Comparison of ENCODE assay signal across 9 mouse cellular contexts in genomic region chr10:94574451-94575333, GRCm38 (mm10).
A peak's percentile ranks its signal among the peaks of the same experiment; 100 is the strongest.
DNase-seq lines count a peak whose midpoint lies in the region; ATAC-seq and TF ChIP-seq lines count a peak whose summit lies in the region.
"Had no signal": no experiment of that assay in that cellular context is flagged by ENCODE, and none has a peak within 500 bp of the region (broad histone marks: within the 10 kb centered on the region; RNA-seq: fewer than 3 reads in every experiment).

No protein-coding gene starts in this region.

- ATAC-seq in liver, embryonic 14.5 days (ENCODE audit: insufficient read depth) = peak; percentile 73
- ATAC-seq in stomach, postnatal 0 days (ENCODE audit: low FRiP score, low TSS enrichment) = peak; percentile 74
- no peak for ATAC-seq in megakaryocyte progenitor cell, adult 5-6 weeks (replicated peaks; ENCODE audit: poor library complexity)

- no peak for TF ChIP-seq CTCF in liver, embryonic 14.5 days (IDR thresholded peaks at IDR 0.05; ENCODE audit: low read depth)
- TF ChIP-seq CTCF in stomach, postnatal 0 days (IDR thresholded peaks at IDR 0.05; ENCODE audit: low read depth) = no peak

- TF ChIP-seq EP300 in liver, embryonic 14.5 days (IDR thresholded peaks at IDR 0.05; ENCODE audit: low read depth) = no peak
- no peak for TF ChIP-seq EP300 in stomach, postnatal 0 days (optimal IDR thresholded peaks at IDR 0.05)

- H3K27me3 ChIP-seq in heart, embryonic 10.5 days (ENCODE audit: insufficient read depth, poor library complexity, severe bottlenecking) = no peaks in the 10 kb centered on the region
- no peaks in the 10 kb centered on the region for H3K27me3 ChIP-seq in liver, embryonic 14.5 days (ENCODE audit: control insufficient read depth, insufficient read depth, low read length)
- H3K27me3 ChIP-seq in stomach, postnatal 0 days (ENCODE audit: control insufficient read depth, insufficient read depth, low read length) = no peaks in the 10 kb centered on the region

- peaks cover 50% of the 10 kb centered on the region for H3K4me1 ChIP-seq in heart, embryonic 10.5 days
- peaks cover 3 to 32% of the 10 kb centered on the region in 2 experiments; a peak in 3 of 4 replicates for H3K4me1 ChIP-seq in liver, embryonic 14.5 days (replicated peaks; ENCODE audit: control insufficient read depth in 2 of 2, insufficient read depth in 2 of 2, low read length in 1 of 2)
- no peaks in the 10 kb centered on the region; the same call in none of the 2 replicates for H3K4me1 ChIP-seq in stomach, postnatal 0 days (replicated peaks; ENCODE audit: control insufficient read depth, insufficient read depth)

- no peaks in the 10 kb centered on the region for H3K9me3 ChIP-seq in heart, embryonic 10.5 days
- no peaks in the 10 kb centered on the region for H3K9me3 ChIP-seq in liver, embryonic 14.5 days (ENCODE audit: control insufficient read depth, low read length)
- H3K9me3 ChIP-seq in stomach, postnatal 0 days (ENCODE audit: control insufficient read depth, low read length) = no peaks in the 10 kb centered on the region

- H3K27ac ChIP-seq in heart, embryonic 10.5 days = peak overlapping the region; percentile 52; the same call in 1 of the 2 replicates
- peak overlapping the region; percentile 41 for H3K27ac ChIP-seq in liver, embryonic 14.5 days
- H3K27ac ChIP-seq in stomach, postnatal 0 days (replicated peaks) = peak overlapping the region; percentile 84

- 0 out of 2 replicates have a peak, but pooled peaks cover 8% of the 10 kb centered on the region for H3K36me3 ChIP-seq in heart, embryonic 10.5 days
- H3K36me3 ChIP-seq in liver, embryonic 14.5 days (replicated peaks; ENCODE audit: control insufficient read depth, insufficient read depth, low read depth) = no peaks in the 10 kb centered on the region
- H3K36me3 ChIP-seq in stomach, postnatal 0 days (ENCODE audit: control insufficient read depth, insufficient read depth, low read length) = no peaks in the 10 kb centered on the region

- 81% methylated on average over 13 of the region's 13 CpGs for WGBS in heart, embryonic 10.5 days
- WGBS in liver, embryonic 14.5 days (ENCODE audit: insufficient replicate concordance) = 66% methylated on average over 13 of the region's 13 CpGs
- WGBS in stomach, postnatal 0 days = 45% methylated on average over 13 of the region's 13 CpGs

- no peak overlapping the region for H3K4me3 ChIP-seq in heart, embryonic 10.5 days
- H3K4me3 ChIP-seq in liver, embryonic 14.5 days (ENCODE audit: insufficient read depth in 1 of 2, low read depth in 2 of 2, low read length in 2 of 2) = no peak overlapping the region
- H3K4me3 ChIP-seq in stomach, postnatal 0 days (ENCODE audit: low read depth, low read length) = no peak overlapping the region

- H3K9ac ChIP-seq in liver, embryonic 14.5 days (replicated peaks) = no peak overlapping the region
- H3K9ac ChIP-seq in stomach, postnatal 0 days (ENCODE audit: low read length) = no peak overlapping the region

- peak; percentile 30 for DNase-seq in ovary, postnatal 36 days (ENCODE audit: low spot score)
- no peak for DNase-seq in ovary, adult 18-20 months (ENCODE audit: low spot score)
- DNase-seq in heart, embryonic 10.5 days (ENCODE audit: low spot score) = no peak
- DNase-seq in liver, embryonic 14.5 days (ENCODE audit: low read depth in 3 of 3, low spot score in 3 of 3) = peak; percentile 22 to 43 (median 30)
- peak; percentile 74 for DNase-seq in stomach, postnatal 0 days (ENCODE audit: low spot score)
- DNase-seq in right cerebral cortex, adult 18-20 months = no peak
- DNase-seq in left cerebral cortex, adult 8-10 months (ENCODE audit: low spot score in 2 of 2) = no peak
- DNase-seq: thymus, adult 2 months had no signal

- 0 out of 2 replicates have a peak overlapping the region, but pooled peaks have one; percentile 6 for H3K4me2 ChIP-seq in liver, embryonic 14.5 days (ENCODE audit: low read depth)
- H3K4me2 ChIP-seq in stomach, postnatal 0 days (replicated peaks; ENCODE audit: low read depth) = no peak overlapping the region

Comparison
In these comparisons a context has a peak if more than half of its experiments do, and no peak if none do; other contexts are left out.
1. DNase-seq: peak in ovary, postnatal 36 days (single experiment), liver, embryonic 14.5 days (3 of 3) and stomach, postnatal 0 days (single experiment); none in ovary, adult 18-20 months (single experiment), heart, embryonic 10.5 days (single experiment), right cerebral cortex, adult 18-20 months (single experiment) and left cerebral cortex, adult 8-10 months (0 of 2).
2. Peak in every context shown above with its lines, with median percentiles within 50 percentile points of each other: H3K27ac ChIP-seq.